26 mouse cellular contexts compared by ENCODE assay signal in the genomic region with DNA sequence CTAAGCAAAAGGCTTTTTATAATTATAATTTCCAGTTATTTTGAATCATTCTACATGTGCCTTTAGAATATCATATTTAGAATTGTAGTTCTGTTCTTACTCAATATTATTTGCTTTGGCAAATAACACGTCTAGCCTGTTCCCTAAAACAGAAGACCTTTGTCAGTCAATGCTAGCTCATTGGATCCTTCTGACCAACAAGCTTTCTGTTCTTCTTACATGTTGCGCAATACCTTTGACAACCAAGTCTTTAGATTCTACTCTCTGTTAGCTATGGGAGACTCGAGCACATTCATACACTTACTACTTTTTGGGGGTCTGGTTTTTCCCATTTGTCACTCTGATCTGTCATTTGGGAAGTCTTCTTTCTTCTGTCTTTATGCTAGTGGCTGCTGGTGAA. TPM values are rescaled to one million over a fixed set of nuclear protein-coding genes. Genes with fewer than 3 reads are reported as not detected.
DNase-seq lines count a peak whose midpoint lies in the region; ATAC-seq and TF ChIP-seq lines count a peak whose summit lies in the region.
"Had no signal": no experiment of that assay in that cellular context is flagged by ENCODE, and none has a peak within 500 bp of the region (broad histone marks: within the 10 kb centered on the region; RNA-seq: fewer than 3 reads in every experiment).

No protein-coding gene starts in this region.

- WGBS in liver, adult 2 months, result 53% methylated on average over 3 of the region's 3 CpGs
- 96% methylated on average over 3 of the region's 3 CpGs for WGBS in hindbrain, postnatal 0 days

- no peak overlapping the region for H3K9ac ChIP-seq in liver, adult 2 months (ENCODE audit: low read depth, low read length)
- no peak overlapping the region for H3K9ac ChIP-seq in hindbrain, postnatal 0 days (replicated peaks; ENCODE audit: low read length)
- H3K9ac ChIP-seq: embryonic facial prominence, embryonic 12.5 days; forebrain, embryonic 13.5 days; forebrain, embryonic 15.5 days; forebrain, postnatal 0 days had no signal

- H3K27ac ChIP-seq in liver, adult 2 months (replicated peaks; ENCODE audit: insufficient read depth, low read depth, low read length), result no peak overlapping the region
- peak overlapping the region; percentile 2; the same call in 1 of the 2 replicates for H3K27ac ChIP-seq in brown adipose tissue, adult 24 weeks (replicated peaks; ENCODE audit: low read depth, low read length)
- no peak overlapping the region for H3K27ac ChIP-seq in hindbrain, postnatal 0 days
- H3K27ac ChIP-seq: embryonic facial prominence, embryonic 10.5 days; embryonic facial prominence, embryonic 12.5 days; forebrain, embryonic 13.5 days; forebrain, embryonic 15.5 days had no signal

- H3K4me2 ChIP-seq in hindbrain, postnatal 0 days (ENCODE audit: low read depth, low read length), result no peak overlapping the region
- H3K4me2 ChIP-seq: embryonic facial prominence, embryonic 12.5 days; forebrain, embryonic 13.5 days; forebrain, embryonic 15.5 days had no signal

- 0 out of 2 replicates have a peak, but pooled peaks have one; percentile 14 for ATAC-seq in granulocyte monocyte progenitor cell, adult 5-6 weeks (replicated peaks; ENCODE audit: poor library complexity, severe bottlenecking)
- no peak for ATAC-seq in hindbrain, postnatal 0 days
- ATAC-seq: activated CD4-positive, CD25-positive, alpha-beta regulatory T cell, adult 4 months; CD4-positive, CD25-positive, alpha-beta regulatory T cell, adult 4 months; forebrain, embryonic 13.5 days; forebrain, embryonic 15.5 days; forebrain, postnatal 0 days; Patski had no signal

- intact Hi-C loops in left cerebral cortex, postnatal 10 days (cut with DNase I), result no loop called here

- H3K36me3 ChIP-seq in liver, adult 2 months (ENCODE audit: control insufficient read depth, insufficient read depth, low read length), result peaks cover 72% of the 10 kb centered on the region
- peaks cover 20% of the 10 kb centered on the region; the same call in 1 of the 2 replicates for H3K36me3 ChIP-seq in hindbrain, postnatal 0 days (ENCODE audit: insufficient read depth, low read length)

- H3K79me2 ChIP-seq in liver, adult 2 months (ENCODE audit: control insufficient read depth, insufficient read depth, low read length), result no peaks in the 10 kb centered on the region

- TF ChIP-seq CTCF in liver, adult 2 months (IDR thresholded peaks at IDR 0.05; ENCODE audit: low read depth, low read length), result no peak
- TF ChIP-seq CTCF in hindbrain, postnatal 0 days (IDR thresholded peaks at IDR 0.05; ENCODE audit: low read depth), result no peak

- H3K4me1 ChIP-seq in liver, adult 2 months (ENCODE audit: control insufficient read depth, insufficient read depth, low read length), result no peaks in the 10 kb centered on the region; the same call in 1 of the 2 replicates
- H3K4me1 ChIP-seq in brown adipose tissue, adult 24 weeks (ENCODE audit: control insufficient read depth, insufficient read depth, insufficient read length, low read length), result no peaks in the 10 kb centered on the region; the same call in 1 of the 2 replicates
- no peaks in the 10 kb centered on the region for H3K4me1 ChIP-seq in hindbrain, postnatal 0 days (ENCODE audit: insufficient read depth, low read length)
- H3K4me1 ChIP-seq: embryonic facial prominence, embryonic 10.5 days; embryonic facial prominence, embryonic 12.5 days; forebrain, embryonic 15.5 days had no signal

- no peak for TF ChIP-seq POLR2A in liver, adult 2 months (IDR thresholded peaks at IDR 0.05; ENCODE audit: extremely low read depth, insufficient read depth, low read length)

- H3K27me3 ChIP-seq in liver, adult 2 months (ENCODE audit: control insufficient read depth, insufficient read depth, low read length), result no peaks in the 10 kb centered on the region
- no peaks in the 10 kb centered on the region for H3K27me3 ChIP-seq in hindbrain, postnatal 0 days (ENCODE audit: insufficient read depth, low read length)
- H3K27me3 ChIP-seq: CH12.LX; embryonic facial prominence, embryonic 12.5 days; forebrain, embryonic 13.5 days; forebrain, embryonic 15.5 days; Patski had no signal

- H3K9me3 ChIP-seq in hindbrain, postnatal 0 days (ENCODE audit: low read length), result no peaks in the 10 kb centered on the region
- H3K9me3 ChIP-seq: embryonic facial prominence, embryonic 10.5 days; embryonic facial prominence, embryonic 12.5 days; forebrain, embryonic 13.5 days; forebrain, embryonic 15.5 days; G1E had no signal

- H3K4me3 ChIP-seq in liver, adult 2 months (ENCODE audit: insufficient read depth, low read depth, low read length), result no peak overlapping the region
- H3K4me3 ChIP-seq in brown adipose tissue, adult 24 weeks (ENCODE audit: insufficient read depth, low read depth, low read length), result no peak overlapping the region
- H3K4me3 ChIP-seq in hindbrain, postnatal 0 days (ENCODE audit: low read length), result no peak overlapping the region
- H3K4me3 ChIP-seq: embryonic facial prominence, embryonic 10.5 days; embryonic facial prominence, embryonic 12.5 days; forebrain, embryonic 13.5 days; forebrain, embryonic 15.5 days had no signal

- DNase-seq in liver, adult 2 months (ENCODE audit: extremely low read depth, low read depth, low spot score), result peak; percentile 79
- DNase-seq in liver, result no peak
- no peak for DNase-seq in Muller cell, postnatal 12 days (ENCODE audit: inconsistent ontology term)
- no peak for DNase-seq in hindbrain, postnatal 0 days (ENCODE audit: low spot score)
- no peak for DNase-seq in left cerebral cortex, postnatal 10 days (ENCODE audit: extremely low spot score in 1 of 2, low spot score in 2 of 2)
- DNase-seq: adrenal gland, adult 8-10 months; adrenal gland, postnatal 14 days; adrenal gland, postnatal 36 days; cerebellum, adult 11 months; cerebellum, adult 18-20 months; cerebellum, adult 8-10 months; cerebellum, adult 9-11 months; cerebellum, postnatal 14 days; cerebellum, postnatal 36 days; forebrain, postnatal 0 days had no signal

RNA-seq across cellular contexts. Expression of a gene that starts 27.8 kb away (rescaled TPM):
- total RNA-seq in liver, adult 2 months (2014; rRNA removed), result 69.9 and 74.5 TPM in 2 replicates
- 16.5 and 19.4 TPM in 2 replicates for polyA plus RNA-seq in liver, adult 2 months (2012; rRNA removed)
- 59.2 and 73.5 TPM in 2 replicates for polyA plus RNA-seq in brown adipose tissue, adult 24 weeks (2012; ENCODE audit: insufficient read depth, insufficient read length, missing spikeins)
- total RNA-seq in granulocyte monocyte progenitor cell, adult 5-6 weeks (2014; fragmentation: Nextera tagmentation), result 47.9 and 50.2 TPM in 2 replicates
- 49.0 and 52.6 TPM in 2 replicates for total RNA-seq in granulocyte monocyte progenitor cell, adult 5-6 weeks (2017)
- 7.2 and 11.1 TPM in 2 replicates for total RNA-seq in hindbrain, postnatal 0 days (2014; rRNA removed)
- polyA plus RNA-seq in hindbrain, postnatal 0 days (2015; fragmentation: Nextera tagmentation; extraction: Ambion mirVana), result 5.4 and 6.0 TPM in 2 replicates
- total RNA-seq in left cerebral cortex, postnatal 10 days (2021), result 10 to 100 TPM; 19.4 to 21.6 TPM

RNA-seq across cellular contexts. Expression of a gene that starts 35.6 kb away (rescaled TPM):
- 6.3 and 9.7 TPM in 2 replicates for total RNA-seq in liver, adult 2 months (2014; rRNA removed)
- polyA plus RNA-seq in liver, adult 2 months (2012; rRNA removed), result 4.3 and 6.5 TPM in 2 replicates
- polyA plus RNA-seq in brown adipose tissue, adult 24 weeks (2012; ENCODE audit: insufficient read depth, insufficient read length, missing spikeins), result 368 and 573 TPM in 2 replicates
- total RNA-seq in granulocyte monocyte progenitor cell, adult 5-6 weeks (2014; fragmentation: Nextera tagmentation), result 5.9 and 6.4 TPM in 2 replicates
- 8.4 and 9.1 TPM in 2 replicates for total RNA-seq in granulocyte monocyte progenitor cell, adult 5-6 weeks (2017)
- total RNA-seq in hindbrain, postnatal 0 days (2014; rRNA removed), result 5.6 and 9.1 TPM in 2 replicates
- 12.3 and 12.7 TPM in 2 replicates for polyA plus RNA-seq in hindbrain, postnatal 0 days (2015; fragmentation: Nextera tagmentation; extraction: Ambion mirVana)
- 1 to 10 TPM; 8.0 to 8.5 TPM for total RNA-seq in left cerebral cortex, postnatal 10 days (2021)
- polyA plus RNA-seq: G1E had no signal

RNA-seq across cellular contexts. Expression of a gene that starts 38.5 kb away (rescaled TPM):
- 22.5 and 33.6 TPM in 2 replicates for total RNA-seq in liver, adult 2 months (2014; rRNA removed)
- 45.7 and 50.0 TPM in 2 replicates for polyA plus RNA-seq in liver, adult 2 months (2012; rRNA removed)
- 197 and 218 TPM in 2 replicates for polyA plus RNA-seq in brown adipose tissue, adult 24 weeks (2012; ENCODE audit: insufficient read depth, insufficient read length, missing spikeins)
- 166 and 193 TPM in 2 replicates for total RNA-seq in granulocyte monocyte progenitor cell, adult 5-6 weeks (2014; fragmentation: Nextera tagmentation)
- total RNA-seq in granulocyte monocyte progenitor cell, adult 5-6 weeks (2017), result 80.4 and 94.7 TPM in 2 replicates
- total RNA-seq in hindbrain, postnatal 0 days (2014; rRNA removed), result 366 and 402 TPM in 2 replicates
- 672 and 704 TPM in 2 replicates for polyA plus RNA-seq in hindbrain, postnatal 0 days (2015; fragmentation: Nextera tagmentation; extraction: Ambion mirVana)
- 100 to 1,000 TPM; 927 to 930 TPM for total RNA-seq in left cerebral cortex, postnatal 10 days (2021)
